Mouse (Mus musculus) kidney, adult 8-10 months (tissue): ENCODE measurements around the gene Rec114.
A peak's percentile ranks its signal among the peaks of the same experiment; 100 is the strongest.

Source experiments
- DNase-seq, 2 experiments: peaks; one replicate each; pipeline ENCODE4 v3.0.0; 2022

The Rec114 gene

DNA sequence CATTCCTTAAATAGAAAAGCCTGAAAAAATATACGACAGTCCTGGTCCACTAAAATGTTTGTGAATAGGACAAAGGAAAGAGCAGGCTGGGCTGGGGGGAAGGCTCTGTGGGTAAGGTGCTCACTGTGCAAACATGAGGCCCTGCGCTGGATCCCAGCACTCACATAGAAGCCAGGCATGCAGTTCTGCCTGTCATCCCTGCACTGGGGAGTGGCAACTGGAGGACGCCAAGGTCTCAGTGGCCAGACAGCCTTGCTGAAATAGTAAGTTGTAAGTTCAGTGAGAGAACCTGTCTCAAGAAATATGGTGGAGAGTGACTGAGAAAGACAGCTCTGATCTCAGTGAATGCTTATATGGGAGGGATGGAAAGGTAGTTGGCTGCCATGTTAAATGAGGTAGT, 83.1 kb downstream of the Rec114 start:
- DNase-seq: no peak

DNA sequence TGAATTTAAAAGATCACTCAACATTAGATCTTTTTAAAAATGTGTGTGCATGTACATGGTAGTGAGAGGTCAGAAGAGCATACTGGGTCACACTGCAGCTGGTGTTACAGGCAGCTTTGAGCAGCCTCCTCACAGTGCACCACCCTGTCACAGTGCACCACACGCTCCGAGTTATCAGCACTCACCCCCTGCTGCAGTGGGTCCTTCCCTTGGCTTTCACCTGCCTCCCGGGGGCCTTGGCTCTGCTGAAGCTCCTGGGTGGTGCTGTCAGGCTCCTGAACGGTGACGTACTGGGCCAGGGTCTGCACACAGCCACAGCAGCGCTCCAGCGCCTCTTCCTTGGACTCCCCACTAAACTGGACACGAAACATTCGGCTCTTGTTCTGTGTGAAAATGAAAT, 83.8 kb downstream of the Rec114 start:
- DNase-seq: no peak

DNA sequence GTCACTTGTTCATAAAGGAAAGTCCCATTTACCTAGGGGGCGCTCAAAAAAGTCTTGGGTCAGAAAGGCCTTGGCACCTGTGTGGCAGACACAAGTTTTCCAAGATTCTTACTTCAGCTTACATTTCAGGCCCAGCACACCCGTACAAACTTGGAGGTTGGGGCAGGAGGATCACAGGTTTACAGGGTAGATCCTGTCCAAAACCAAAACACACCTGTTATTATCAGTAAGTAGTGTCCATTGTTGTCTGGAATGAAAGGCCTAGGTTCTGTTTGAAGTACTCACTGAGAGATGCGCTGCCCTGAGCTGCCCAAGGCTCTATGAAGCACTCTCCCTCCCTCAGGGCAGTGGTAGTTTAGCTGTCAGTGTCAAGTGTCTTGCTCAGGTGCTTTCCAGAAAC, 84.4 kb downstream of the Rec114 start:
- DNase-seq: no peak

DNA sequence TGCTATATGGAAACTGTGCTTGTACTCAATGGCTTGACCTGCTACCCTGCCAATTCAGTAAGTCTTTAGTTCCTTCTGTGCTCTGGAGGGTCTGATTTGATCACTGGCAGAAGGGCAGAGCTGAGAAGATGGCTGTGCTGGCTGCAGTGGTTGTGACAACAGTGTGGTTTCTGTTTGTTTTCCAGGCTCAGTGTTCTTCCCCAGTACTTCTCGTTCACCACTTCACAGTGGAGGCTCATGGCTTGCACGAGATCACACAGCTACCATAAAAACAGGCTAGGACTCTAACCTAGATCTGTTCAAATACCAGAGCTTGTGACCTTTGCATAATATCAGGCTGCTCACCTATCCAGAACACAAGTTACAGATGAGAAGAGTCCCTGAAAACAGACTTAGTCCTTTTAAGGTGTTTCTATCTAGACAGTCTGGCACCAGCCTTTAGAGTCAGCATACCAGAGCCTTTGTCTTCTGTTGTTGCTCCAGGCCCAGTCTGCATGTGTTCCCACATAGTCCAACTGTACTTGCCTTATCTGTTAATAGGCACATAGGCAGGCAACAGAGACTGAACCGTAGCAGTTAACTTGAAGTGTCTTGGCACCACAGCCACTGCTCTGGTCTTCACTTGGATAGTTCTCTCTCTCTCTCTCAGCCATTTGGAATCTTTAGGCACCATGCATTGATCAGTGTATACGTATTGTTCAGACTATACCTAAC, 85.0 kb downstream of the Rec114 start:
- no peak for DNase-seq

DNA sequence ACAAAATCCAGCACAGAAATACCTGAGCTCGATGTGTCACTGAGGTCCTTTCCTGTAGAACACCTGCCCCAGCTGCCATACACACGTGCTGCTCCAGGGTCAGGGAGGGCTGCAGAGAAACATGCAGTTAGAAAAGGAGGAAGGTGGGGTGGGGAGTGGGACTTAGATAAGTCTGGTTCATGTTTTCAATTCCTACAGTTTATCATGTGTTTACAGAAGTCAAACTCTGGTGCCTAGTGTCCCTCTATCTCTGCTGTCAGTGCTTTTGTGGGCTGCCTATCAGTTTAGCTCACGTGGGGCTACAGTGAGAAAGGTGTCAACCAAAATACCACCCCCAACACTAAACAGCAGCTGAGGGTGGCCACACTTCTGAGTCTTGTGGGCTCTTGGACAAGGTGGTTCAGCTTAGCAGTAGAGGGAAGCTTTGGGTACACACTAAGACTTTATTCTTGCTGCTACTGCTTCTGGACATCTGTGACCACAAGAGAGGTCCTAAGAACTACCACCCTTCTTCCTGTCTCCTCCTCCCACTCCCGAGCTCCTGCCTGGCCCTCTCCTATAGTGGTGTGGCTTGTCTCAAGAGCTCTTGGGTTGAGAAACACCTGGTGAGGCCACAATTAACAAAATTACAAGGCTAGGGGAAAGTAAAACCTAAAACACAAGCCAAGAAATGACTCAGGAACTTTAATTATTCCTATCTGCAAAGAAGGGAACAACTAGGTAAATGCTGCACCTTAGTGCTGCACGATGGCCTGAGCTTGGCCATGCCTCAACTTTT, 85.8 kb downstream of the Rec114 start:
- DNase-seq: no peak

DNA sequence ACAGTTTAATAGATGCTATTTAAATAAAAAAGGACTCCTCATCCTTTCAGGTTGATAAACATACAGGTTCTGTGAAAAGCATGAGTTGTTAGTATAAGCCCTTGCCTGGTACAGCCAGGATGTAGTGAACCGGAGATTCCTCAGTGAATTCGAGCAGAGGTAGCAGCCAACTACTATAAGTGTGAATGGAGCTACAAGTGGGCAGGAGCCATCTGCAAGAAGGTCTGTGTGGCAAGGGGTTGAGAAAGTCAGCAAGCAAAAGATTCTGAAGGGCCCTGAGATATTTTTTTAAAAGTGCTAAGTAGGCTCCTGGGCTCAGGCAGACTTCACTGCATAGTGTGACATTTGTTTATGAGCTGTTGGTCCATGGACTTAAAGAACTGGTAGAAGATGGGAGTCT, 86.9 kb downstream of the Rec114 start:
- no peak for DNase-seq

DNA sequence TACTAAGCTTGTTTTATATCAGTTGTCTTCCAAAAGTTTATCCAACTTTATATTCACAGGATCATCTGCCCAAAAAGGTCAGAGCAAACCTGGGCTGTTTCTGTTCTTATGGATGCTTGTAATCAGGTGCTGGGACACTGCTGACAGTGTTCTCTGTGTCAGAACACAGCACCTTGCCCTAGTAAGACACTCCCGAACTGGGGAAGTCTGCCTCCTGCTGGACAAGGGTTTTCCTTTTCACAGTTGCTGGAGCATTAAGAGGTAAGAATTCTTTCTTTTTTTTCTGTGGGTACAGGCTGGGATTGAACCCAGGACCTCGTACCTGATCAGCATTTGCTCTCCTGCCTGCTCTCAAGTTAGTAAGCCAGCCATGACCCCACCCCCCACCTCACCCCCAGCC, 87.4 kb downstream of the Rec114 start:
- DNase-seq: no peak

DNA sequence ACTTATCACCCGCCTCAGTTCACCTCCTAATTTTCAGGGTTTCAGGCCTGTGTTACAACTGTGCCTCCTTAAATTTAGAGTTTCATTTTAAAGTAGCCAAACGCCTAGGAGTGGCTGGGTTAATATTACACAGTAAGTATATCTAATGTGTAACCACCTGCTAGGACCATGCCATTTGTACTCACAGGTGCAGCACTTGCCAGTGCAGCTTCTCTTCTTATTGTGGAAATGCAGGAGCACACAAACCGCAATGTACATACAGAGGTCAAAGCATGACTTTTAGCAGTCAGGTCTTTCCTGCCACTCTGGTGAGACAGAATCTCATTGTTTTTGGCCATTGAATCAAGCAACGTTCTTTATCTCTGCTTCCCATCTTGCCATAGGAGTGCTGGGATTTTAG, 89.3 kb downstream of the Rec114 start:
- peak in 1 of 2 experiments; percentile 11 for DNase-seq

DNA sequence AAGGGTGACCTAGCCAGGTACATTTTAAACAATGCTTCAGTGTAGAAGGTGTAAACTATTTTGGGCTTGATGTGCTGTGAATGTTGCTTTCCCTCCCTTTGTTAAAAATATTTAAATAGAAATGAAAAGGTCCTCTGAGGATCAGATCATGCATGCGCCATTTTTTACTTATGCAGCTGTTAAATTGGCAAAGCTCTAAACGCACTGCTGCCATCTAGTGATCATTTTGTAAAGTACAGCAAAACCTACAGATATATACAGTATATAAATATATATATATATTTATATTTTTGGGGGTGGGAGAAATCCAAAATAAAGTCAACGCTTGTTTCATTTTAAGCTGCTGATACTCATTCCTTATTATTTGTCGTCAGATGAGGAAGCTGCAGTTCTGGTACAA, 91.8 kb downstream of the Rec114 start:
- DNase-seq: peak in 1 of 2 experiments; percentile 28

DNA sequence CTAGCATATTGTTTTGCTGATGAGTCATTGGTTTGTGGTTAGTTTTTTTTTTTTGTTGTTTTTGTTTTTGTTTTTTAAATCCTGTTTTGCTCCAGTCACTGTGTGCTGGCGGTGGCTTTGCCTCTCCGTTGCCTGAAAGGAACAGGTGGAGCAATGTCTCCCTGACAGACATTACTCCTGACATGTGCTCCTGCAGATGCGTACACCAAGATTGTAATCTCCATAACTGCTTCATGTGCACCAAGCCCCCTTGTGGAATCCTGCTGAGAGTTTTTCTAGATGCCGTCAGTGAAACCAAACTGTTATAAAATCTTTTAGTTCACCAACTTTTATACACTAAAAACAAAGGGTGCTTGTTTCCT, 94.5 kb downstream of the Rec114 start:
- DNase-seq: no peak

DNA sequence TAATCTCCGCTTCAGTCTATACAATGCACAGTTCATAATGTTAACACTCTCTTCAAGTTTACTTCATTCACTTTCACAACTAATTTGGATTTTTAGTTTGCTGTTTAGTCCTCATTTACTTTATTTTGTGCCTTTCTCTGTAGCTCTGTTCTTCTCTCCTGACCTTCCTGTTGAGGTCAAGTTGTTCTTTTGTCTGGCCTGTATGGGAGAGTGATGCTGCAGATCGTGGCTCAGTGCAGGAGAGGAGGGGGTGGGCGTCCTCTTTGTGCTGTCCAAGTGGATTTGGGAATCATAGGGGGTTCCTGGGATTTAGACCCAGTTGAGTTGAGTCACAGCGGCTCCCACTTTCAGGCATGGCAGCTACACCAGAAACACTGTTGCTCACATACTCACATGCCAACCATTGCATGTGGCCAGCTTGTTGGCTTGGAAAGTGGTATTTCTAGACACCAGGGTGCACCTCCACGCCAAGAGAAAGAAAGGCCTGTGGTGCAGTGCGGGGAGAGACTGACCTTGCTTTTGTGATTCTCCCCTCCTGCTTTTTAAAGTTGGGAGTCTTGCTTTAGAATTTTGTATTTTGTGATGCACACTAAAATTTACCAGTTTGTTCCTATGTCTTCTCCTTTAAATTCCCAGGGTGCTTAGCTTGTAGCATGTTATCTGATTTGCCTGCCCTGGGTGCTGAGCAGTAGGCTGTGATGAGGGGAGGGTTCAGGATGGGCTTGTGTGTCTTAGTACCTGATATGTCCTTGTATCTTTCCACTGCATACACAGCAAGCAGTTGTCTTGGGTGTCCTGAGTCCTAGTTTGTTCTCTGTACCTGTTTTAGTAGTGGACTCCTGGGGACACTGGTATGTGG, 95.1 kb downstream of the Rec114 start:
- no peak for DNase-seq

DNA sequence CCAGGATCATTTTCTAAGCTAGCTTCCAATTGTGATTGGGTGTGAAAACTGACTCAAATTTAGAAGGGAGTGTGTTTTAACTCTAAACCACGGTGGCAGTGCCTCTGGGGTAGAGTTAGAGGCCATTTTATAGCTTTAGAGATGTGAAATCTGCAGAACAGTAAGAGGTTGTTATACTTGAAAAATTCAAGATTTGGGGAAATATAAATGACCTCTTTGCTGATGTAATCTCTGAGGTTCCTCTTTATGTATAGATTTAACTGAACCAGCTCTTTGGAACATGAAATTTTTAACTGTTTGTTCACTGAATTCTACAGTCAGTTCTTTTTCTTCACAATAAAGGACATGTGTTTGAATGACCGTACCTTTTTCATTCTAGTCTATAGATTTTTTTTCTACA, 113.3 kb downstream of the Rec114 start:
- no peak for DNase-seq

DNA sequence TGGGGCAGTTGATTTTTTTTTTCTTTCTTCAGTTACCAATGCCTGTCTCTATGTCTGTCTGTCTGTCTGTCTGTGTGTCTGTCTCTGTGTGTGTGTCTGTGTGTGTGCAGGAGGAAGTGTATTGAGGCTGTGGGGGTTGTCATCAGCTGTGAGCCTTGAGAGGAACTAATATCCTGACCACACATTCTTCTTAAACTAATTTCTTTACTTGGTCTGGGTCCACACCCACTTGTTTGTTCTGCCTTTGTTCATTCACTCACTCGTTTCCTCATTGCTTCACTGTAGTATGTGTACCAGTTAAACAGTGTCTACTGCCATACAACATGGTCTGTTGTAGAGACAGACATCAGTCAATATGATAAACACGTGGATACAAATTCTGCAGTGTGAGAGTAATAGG, 116.6 kb downstream of the Rec114 start:
- no peak for DNase-seq

DNA sequence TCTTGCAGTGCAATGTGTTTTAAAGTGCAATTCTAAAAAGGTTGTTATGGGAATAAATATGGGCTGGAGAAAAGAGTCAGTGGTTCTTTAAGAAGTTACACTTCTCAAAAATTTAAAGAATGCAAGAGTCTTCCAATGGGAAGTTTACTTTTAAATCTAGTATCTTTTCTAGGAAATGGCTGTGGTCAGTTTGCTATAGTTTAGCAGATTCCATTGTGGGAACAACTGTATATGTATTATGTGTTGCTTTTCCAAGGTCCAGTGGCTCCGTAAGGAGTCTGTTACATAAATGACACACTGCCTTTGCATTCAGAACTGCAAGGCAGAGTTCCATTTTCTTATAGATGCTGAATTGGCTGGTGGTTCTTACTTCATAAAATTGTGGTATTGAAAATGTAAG, 120.8 kb downstream of the Rec114 start:
- DNase-seq: no peak

DNA sequence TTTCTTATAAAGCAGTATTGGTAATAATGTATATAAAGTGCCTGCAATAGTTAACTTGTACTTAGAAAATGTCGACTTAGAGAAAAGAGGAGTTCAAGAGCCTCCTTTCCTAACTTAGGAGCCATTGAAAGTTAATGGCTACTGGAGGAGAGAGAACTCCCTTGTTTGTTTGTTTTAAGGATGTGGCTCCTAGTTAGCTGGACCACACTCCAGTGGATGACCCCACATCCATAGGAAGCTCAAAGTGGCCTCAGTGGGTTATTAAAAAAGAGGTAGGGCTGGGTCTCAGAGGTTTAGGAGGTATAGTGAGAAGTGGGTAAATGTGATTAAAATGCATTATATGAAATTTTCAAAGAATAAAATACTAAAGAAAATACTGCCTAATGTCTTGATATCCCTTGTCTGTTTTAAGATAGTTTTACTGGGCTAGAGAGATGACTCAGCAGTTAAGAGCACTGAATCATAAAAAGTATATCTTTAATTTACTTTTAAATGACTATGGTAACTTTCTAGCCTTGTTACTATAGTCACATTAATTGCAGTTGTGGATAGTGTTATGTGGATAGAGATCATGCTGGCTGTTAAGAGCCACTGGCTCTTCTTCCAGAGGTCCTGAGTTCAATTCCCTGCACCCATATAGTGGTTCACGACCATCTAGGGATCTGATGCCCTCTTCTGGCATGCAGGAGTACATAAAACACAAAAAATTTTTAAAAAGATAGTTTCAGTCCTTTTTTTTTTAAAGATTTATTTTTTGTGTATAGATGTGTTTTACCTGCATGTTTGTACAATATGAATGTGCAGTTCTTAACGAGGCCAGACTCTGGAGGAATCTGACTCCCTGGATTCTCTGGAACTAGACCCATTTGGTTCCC, 128.5 kb downstream of the Rec114 start:
- DNase-seq: no peak

DNA sequence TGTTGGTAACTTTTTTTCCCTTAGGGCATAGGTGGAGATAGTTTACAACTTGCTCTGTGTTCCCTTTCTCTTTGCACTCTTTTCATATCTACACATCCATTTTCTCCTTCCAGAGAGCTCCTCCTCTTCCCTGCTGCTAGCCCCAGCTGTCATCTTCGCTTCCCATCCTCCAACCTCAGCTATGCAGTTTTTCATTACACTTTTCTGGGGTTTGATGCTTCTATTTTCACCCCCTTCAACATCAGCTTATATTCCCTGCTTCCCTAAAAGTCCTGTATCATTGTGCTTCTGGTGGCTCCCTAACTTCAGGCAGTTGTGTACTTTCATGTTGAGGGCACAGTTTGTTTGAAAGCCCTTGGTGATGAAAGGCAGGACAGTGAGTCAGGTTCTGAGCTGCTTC, 130.0 kb downstream of the Rec114 start:
- DNase-seq: no peak
